Mouse (Mus musculus) thymus, adult 2 months (tissue): ENCODE measurements at regions not wholly inside any gene's neighbourhood (a gene's known extent, or its start where the extent isn't known, plus 50 kb on each side); places are given as distances from the start of the nearest gene placed in this dataset.

ENCODE experiments used
- CTCF ChIP-seq: fragments of 200-500 bp; IDR thresholded peaks from 2 replicates; pipeline ENCODE4 v1.5.1; 2012; ENCODE audit warnings: mild to moderate bottlenecking, control low read depth, low read length, moderate library complexity, borderline replicate concordance; ENCODE audit not compliant: control insufficient read depth, poor library complexity, insufficient read depth; ENCODE audit errors: extremely low read depth
- POLR2A ChIP-seq: fragments of 200-500 bp; IDR thresholded peaks from 2 replicates; pipeline ENCODE4 v1.6.1; 2012; ENCODE audit warnings: mild to moderate bottlenecking, low read length, control low read depth, moderate library complexity; ENCODE audit not compliant: control insufficient read depth, poor library complexity, insufficient read depth; ENCODE audit errors: extremely low read depth

GRCm38 (mm10) chr10:74760734-74761133 is 206.2 kb upstream of the Gnaz start:
- TF ChIP-seq POLR2A (no peak), CTCF (no peak)
